Mouse (Mus musculus) kidney, adult 18-20 months (tissue): ENCODE measurements at regions not wholly inside any gene's neighbourhood (a gene's known extent, or its start where the extent isn't known, plus 50 kb on each side); places are given as distances from the start of the nearest gene placed in this dataset.

Experiments
- DNase-seq: peaks from one replicate; pipeline ENCODE4 v3.0.0; 2021

DNA sequence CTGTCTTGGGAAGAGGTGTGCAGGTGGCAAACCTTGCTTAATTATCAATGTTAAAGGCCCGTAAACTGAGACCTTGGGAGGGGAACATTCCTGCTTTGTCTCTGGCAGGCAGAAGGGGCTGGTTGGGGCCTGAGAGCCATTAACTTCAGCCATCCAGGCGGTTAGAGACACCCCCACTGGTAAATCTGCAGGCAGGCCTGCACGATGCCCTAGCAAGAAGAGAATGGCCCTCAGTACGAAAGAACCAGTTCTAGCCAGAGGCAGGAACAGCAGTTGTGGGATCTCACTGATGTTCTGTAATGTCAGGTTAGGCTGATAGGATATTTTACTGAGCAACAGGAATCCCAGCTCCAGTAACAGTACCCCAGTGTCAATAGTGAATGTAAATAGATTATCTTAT, 70.5 kb downstream of the Apip start:
- DNase-seq = no peak

DNA sequence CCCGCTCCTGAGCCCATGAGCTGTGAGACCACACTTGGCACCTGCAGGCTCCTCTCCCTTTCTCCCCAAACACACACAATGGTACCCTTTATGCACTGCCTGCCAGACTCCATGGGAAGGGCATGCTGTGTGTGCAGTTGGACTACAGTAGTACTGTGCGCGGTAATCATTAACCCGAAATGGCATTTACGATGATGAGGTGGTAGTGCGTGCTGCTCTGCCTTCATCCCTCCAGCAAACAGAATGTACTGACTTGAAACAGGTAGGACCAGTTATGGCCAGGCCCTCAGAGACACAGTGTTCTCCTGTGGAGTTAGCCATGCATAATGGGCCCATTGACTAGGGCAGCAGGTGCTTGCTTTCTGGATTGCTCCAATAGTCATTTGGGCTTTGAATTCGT, 70.9 kb downstream of the Apip start:
- DNase-seq = peak; percentile 65

DNA sequence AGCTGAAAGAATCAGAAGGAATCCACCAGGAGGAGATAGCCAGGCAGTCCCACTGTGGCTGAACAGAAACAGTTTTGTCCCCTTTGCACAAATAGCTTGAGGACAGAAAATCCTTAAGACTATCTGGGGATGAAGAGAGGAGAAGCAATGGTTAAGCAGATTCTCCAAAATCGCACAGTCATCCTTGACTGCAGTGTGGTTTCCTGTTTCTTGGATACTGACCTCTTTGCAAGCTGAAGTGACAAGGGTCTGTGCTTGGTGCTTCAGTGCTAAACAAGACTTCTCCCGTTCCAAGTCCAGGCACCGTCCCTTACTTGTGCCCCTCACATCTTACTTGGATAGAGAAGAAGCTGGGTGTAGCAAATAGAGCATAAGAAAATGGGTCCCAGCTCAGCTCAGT, 71.6 kb downstream of the Apip start:
- peak; percentile 8 for DNase-seq

DNA sequence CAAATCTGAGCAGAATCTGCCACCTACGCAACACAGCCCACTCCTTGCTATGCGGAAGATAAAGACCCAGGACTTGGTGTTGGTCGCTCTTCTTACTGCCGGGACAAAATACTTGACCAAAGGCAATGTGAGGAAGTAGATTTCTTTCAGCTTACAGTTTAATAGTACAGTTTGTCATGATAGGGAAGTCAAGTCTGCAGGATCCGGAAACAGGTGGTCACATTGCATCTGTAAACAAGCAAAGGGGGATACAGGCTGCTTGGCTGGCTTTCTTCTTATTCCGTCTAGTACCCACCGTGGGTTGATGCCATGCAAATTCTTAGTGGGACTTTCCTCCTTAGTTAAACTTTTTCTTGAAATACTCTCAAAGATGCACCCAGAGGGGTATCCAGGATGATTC, 72.7 kb downstream of the Apip start:
- no peak for DNase-seq

DNA sequence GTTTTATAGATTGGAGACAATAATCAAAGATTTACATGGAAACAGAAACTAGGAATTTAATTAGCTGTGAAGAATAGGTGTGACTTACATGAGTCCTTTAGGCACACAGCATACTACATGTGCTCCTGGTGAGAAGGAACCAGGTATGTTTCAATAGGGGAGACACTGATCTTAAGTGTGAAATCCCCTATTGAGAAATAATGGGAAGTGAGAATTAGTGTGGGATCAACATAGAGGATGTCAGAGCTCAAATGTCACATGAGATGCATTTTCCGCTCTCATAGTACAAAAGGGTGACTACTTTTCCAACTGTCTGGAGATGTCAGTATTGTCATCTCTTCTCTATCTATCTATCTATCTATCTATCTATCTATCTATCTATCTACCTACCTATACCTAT, 79.8 kb downstream of the Apip start:
- no peak for DNase-seq

DNA sequence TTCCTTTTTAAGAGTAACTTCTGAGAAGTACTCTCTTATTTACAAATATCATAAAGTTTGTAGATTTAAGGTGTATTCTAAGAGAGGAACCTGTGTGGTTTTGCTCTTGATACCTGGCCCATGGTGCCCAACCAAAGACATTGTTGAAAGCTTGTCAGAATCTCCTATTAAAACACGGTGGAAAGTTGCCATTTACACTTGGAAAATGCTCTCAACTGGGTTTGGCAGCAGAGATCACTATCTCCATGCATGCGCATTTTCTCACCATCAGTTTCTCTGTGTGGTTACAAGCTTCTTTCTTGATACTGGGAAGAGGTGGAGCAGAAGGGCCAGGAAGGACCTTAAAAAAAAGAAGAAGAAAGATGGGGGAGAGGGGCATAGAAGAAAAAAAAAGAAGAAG, 94.3 kb downstream of the Apip start:
- no peak for DNase-seq

DNA sequence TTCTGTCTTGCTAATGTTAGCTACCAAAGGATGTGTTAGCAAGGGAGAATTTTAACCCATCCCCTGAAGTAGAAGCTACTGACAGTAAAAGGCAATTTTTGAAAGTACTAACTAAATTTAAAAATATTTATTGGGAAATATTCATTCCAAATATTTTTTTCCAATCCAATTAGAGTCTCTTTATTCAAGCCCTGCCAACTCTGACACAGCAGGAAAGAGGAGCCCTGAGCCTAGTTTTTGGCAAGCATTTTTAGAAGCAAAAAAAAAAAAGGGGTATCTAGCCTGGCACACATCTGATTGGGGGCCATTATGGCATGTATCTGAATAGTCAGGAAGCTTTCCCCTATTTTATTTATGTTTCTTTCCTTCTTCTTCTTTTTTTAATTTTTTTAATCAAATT, 94.8 kb downstream of the Apip start:
- DNase-seq = no peak

DNA sequence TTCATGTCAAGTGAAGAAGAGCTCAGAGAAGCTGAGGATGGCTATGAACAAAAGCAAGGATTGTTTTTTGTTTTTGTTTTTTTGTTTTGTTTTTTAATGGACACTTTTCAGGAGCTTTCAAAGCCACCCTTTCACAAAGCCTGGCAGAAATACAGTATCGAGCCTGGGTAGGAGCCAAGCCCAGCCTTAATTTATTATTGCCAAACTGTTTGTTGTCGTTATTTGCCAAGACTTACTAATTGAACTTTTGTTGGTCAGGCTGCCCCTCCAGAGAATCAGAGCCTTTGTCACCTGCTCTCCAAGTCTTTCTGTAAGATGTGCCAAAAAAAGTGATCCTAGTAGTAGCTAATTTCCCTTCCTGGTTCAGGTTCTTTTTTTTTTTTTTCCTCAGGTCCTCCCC, 103.9 kb downstream of the Apip start:
- no peak for DNase-seq

DNA sequence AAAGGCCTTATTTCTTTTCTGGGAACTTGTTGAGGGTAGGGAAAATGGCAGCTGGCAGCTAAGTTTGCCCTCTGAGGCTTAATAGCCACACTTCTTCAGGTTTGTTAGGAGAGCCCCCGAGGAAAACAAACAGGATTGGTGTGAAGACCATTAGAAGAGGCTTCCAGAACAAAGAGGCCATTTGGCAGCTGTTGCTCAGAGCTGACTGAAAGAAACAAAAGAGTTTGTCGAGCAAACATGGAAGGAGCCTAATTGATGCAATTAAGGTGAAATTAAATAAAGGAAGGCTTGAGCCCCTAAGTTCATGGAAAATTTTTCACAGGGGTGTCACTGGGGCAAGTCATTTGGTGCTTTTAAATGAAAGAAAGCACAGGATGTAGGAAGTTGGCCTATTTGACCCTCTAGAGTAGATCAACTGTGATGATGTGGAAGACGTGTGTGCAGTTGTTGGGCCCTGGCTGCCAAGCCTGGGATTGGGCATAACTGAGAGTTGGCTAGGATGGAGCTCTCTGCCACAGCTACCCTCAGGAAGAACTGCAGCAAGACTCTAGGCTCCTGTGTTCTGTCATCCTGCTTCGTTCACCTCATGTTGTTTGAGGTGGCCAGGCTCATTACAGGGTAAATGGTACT, 106.9 kb downstream of the Apip start:
- no peak for DNase-seq

DNA sequence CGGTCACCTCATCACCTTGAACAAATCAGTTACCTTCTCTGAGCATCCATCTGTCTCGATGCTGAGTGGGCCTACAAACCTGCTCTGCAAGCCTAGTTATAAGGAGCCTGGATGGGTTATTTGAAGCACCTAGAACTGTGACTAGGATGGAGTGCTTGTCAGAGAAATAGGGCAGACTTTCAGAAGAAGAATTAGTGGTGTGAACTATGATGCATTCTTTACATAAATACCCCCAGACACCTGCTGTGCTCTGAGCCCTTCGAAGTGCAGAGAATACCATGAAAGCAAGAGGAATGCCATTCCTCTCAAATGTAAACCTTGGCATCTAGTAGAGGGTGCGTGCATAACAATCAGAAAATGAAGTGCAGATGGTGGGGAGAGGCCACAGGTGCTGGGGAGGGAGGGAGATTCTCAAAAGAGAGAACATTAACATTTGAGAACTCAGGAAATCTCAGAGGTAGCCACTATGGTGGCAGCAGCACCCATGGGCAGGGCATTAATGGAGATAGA, 113.3 kb downstream of the Apip start:
- DNase-seq = no peak

DNA sequence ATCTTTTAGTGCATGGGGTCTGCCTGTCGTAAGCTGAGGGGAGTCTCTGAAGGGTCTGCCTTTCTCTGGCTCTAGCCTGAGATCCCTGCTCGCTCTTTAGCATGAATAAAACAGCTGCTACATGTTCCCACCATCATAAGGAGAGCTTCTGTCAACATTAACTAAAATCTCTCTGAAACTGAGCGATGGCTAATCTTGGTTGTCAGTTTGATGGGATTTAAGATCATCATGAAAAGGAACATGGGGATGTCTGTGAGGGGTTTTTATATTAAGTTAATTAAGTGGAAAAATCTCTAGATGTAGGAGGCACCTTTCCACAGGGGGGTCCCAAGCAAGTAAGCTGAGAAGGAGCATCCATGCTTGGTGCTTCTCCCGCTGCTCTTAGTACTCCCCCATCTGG, 110.5 kb downstream of the Ehf start:
- no peak for DNase-seq

DNA sequence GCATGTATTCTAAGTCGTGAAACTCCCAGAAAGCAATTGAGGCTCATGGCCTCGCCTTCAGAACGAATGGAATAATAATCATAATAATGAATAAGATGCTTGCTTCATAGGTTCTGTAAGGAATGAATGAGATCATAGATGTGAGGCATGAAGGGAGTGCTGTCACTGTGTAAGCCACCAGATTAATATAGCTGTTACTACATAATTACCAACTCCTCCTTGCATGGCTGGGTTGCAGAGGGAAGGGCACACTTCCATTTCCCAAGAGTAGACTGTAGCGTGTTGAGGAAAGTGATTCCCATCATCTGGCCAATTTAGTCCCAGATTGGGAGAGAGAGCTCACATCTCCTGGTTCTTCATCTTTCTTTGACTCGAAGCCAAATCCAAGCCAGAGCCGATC, 102.8 kb downstream of the Ehf start:
- DNase-seq = no peak

DNA sequence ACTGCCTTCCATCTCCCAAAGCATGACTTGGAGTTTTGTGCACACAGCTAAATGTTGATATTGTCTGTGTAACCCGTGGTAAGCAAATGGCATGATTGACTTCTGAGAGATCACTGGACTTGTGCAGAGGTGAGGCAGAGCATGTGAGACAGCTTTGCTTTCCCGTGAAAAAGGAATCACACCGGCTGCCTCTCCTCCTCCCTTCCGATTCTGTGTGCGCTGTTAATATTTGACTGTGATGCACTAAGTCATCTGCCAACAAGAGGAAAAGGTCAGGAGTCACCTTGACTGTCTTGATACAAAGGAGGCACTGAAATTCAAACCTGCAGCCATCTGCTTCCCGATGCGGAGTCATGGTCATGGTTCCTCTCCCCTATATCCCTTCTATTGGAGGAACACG, 98.0 kb downstream of the Ehf start:
- DNase-seq = peak; percentile 44

DNA sequence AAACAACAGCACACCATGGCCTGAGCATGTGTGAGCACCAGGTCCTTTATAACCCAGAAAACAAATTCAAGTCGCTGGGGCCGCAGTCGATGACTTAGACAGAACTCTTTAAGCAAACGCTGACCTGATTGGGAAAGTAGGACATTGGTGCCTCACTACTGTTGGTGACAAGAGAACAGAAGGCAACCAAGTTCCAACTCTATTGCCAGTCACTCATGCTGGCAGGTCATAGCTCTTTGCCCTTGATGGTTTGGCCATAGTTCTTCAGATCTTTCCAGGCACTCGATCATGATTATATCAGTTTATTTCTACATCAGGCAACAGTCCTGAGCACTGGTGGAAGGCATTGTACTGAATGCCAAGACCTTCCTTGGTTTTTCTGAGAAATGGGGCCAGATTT, 94.7 kb downstream of the Ehf start:
- no peak for DNase-seq

DNA sequence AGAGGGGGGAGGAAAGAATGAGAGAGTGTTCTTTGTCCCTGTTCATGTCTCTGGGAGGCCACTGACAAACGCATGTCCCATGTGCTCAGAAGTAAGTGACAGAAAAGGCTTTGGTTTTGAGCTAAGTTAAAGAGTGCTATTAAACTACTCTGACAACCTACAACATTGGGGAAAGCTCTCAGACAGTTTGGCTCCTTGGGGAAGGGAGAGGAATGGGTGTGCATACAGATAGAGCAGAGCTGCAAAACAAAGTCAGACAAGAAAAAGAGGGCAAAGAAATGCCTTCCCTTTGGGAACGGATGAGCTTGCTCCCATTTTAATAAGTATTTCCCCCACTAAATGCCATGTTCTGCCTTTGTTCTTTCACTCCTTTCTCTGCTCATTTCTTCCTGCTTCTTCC, 94.0 kb downstream of the Ehf start:
- no peak for DNase-seq

DNA sequence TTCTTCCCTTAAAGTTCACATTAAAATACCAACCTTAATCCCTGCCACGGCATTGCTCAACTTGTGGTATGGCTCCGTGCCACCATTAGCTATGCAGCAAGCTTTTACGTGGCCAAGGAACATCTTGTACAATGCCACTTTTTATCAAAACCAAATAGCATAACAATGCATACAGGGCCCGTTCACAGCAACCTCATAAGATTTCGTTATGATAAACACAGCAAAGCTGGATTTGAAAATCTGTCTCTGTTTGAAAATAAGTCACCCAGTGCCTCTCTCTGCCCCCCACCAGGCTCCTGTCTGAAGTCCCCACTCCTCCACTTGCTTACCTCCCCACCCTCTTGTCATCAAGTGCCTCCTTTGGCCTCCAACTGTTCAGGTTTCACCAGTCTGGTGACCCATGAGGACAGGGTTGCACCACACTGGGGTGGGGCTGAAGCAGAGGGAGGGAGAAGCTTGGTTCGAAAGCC, 93.5 kb downstream of the Ehf start:
- no peak for DNase-seq

DNA sequence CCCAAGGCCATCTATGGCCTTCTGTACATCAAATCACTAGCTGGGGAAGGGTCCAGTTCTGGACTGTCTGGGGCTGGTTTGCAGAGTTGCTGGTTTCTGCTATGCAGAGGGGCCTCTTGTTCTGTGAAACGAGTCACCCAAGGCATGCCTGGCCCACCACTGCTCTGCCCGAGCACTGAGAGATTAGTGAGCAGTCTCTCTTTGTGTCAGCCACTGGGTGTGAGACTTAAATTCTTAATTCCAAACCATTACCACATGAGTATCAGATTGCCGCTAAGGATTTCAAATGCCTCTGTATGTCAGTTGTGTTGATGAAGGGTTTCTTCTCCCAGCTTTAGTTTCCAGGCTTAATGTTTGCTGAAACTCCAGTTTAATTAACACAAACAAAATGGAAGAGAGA, 91.9 kb downstream of the Ehf start:
- no peak for DNase-seq
